Mouse (Mus musculus): Measurements from ENCODE around the gene Gm45208. TPM values are rescaled to one million over a fixed set of nuclear protein-coding genes. Genes with fewer than 3 reads are reported as not detected.

Gene Gm45208
- total and polyA plus RNA-seq, 2 experiments from 2014 or later, result 0.71 TPM; not detected in 1

DNA sequence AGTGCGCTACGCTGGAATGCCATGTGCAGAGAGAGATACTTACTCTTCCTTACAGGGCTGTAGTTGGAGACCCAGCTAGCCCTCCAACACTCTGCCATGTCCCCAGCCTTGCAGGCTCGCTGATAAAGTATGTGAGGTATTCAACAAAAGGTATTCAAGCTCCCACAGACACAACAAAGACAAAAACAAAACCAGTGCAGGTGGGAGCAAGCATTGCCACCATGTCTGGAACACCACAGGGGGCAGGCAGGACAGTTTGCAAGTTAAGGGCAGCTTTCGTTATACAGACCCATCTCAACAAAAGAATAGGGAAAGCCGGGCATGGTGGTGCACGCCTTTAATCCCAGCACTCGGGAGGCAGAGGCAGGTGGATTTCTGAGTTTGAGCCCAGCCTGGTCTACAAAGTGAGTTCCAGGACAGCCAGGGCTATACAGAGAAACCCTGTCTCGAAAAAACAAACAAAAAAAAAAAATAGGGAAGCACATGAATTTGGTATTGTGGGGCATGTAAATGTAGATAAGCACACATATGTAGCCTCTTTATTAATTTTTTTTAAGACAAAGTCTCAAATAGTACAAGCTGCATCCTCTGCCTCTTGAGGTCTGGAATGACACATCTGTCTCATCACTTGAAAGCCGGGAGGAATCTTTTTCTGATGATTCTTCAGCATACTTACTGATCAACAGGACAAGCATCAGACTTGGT lies 53.6 kb downstream of the Gm45208 start:
- no peaks in the 10 kb centered on the region for H3K27me3 ChIP-seq (ENCODE audit: insufficient read depth, low read length)
- WGBS, result 71% methylated on average over 9 of the region's 9 CpGs
- H3K4me2 ChIP-seq (ENCODE audit: low read depth, low read length, poor library complexity, severe bottlenecking), result no peak overlapping the region
- no peak overlapping the region for H3K4me3 ChIP-seq (ENCODE audit: low read depth, low read length)
- H3K27ac ChIP-seq (ENCODE audit: low read depth, low read length), result no peak overlapping the region
- no peak overlapping the region for H3K9ac ChIP-seq (replicated peaks; ENCODE audit: low read length, poor library complexity, severe bottlenecking)
- no peak for DNase-seq (ENCODE audit: low spot score)
- no peak for ATAC-seq (ENCODE audit: low FRiP score)
- TF ChIP-seq CTCF (IDR thresholded peaks at IDR 0.05), result no peak
- H3K36me3 ChIP-seq (ENCODE audit: insufficient read depth, low read length), result peaks cover 4% of the 10 kb centered on the region
- H3K4me1 ChIP-seq (ENCODE audit: insufficient read depth, low read length), result no peaks in the 10 kb centered on the region
- no peaks in the 10 kb centered on the region for H3K9me3 ChIP-seq (ENCODE audit: low read length)

DNA sequence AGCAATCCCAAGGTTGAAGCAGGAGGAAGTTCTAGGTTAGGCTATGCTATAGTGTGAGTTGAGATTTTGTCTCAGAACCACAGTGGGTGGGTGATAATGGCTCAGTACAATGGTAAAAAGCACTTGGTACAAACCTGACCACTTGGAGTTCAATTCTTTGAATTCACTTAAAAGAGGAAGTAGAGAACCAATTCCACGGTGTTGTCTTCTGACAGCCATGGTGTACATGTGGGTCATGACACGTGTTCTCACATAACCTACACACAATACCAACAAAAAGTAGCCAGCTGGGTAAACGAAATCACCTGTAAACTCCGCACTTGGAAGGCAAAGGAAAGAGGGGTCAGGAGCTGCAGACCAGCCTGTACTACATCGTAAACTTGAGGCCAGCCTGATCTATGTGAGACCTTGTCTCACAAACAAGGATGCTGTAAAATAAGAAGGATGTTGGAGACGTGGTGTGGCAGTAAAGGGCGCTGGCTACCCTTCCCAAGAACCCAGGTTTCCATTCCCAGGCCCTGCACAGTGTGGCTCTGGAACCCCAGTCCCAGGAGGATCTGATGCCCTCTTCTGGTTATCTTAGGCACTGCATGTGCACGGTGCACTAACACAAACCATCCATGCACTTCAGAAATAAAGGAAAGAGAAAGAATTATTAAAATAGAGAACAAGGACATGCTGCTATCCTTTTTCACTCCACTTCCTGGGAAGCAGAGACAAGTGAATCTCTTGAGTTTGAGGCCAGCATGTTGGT lies 54.5 kb downstream of the Gm45208 start:
- Histone ChIP-seq H3K4me1 (ENCODE audit: insufficient read depth, low read length) (no peaks in the 10 kb centered on the region), H3K36me3 (ENCODE audit: insufficient read depth, low read length) (peaks cover 2% of the 10 kb centered on the region; the same call in 1 of the 2 replicates), H3K9me3 (ENCODE audit: low read length) (no peaks in the 10 kb centered on the region), H3K4me3 (ENCODE audit: low read depth, low read length) (no peak overlapping the region), H3K4me2 (ENCODE audit: low read depth, low read length, poor library complexity, severe bottlenecking) (no peak overlapping the region), H3K27me3 (ENCODE audit: insufficient read depth, low read length) (no peaks in the 10 kb centered on the region), H3K27ac (ENCODE audit: low read depth, low read length) (no peak overlapping the region), H3K9ac (replicated peaks; ENCODE audit: low read length, poor library complexity, severe bottlenecking) (no peak overlapping the region)
- WGBS, result 48% methylated on average over 8 of the region's 8 CpGs
- ATAC-seq (ENCODE audit: low FRiP score) (0 out of 2 replicates have a peak, but pooled peaks have one; percentile 68), DNase-seq (ENCODE audit: low spot score) (no peak)
- TF ChIP-seq CTCF (IDR thresholded peaks at IDR 0.05), result peak; percentile 78

- H3K9me3 ChIP-seq (ENCODE audit: low read length), result no peaks in the 10 kb centered on the region
- H3K4me1 ChIP-seq (ENCODE audit: insufficient read depth, low read length), result no peaks in the 10 kb centered on the region
- 74% methylated on average over 7 of the region's 7 CpGs for WGBS
- no peaks in the 10 kb centered on the region for H3K27me3 ChIP-seq (ENCODE audit: insufficient read depth, low read length)
- ATAC-seq (ENCODE audit: low FRiP score) (no peak), DNase-seq (ENCODE audit: low spot score) (no peak)
- no peak overlapping the region for H3K4me2 ChIP-seq (ENCODE audit: low read depth, low read length, poor library complexity, severe bottlenecking)
- H3K9ac ChIP-seq (replicated peaks; ENCODE audit: low read length, poor library complexity, severe bottlenecking), result no peak overlapping the region
- H3K36me3 ChIP-seq (ENCODE audit: insufficient read depth, low read length), result peaks cover 2% of the 10 kb centered on the region; the same call in 1 of the 2 replicates
- no peak for TF ChIP-seq CTCF (IDR thresholded peaks at IDR 0.05)
- H3K27ac ChIP-seq (ENCODE audit: low read depth, low read length), result no peak overlapping the region
- H3K4me3 ChIP-seq (ENCODE audit: low read depth, low read length), result no peak overlapping the region
Measured at GRCm38 (mm10) chrX:7778450-7779244, 56.6 kb downstream of the Gm45208 start.

- 31% methylated on average over 3 of the region's 3 CpGs for WGBS
- no peak overlapping the region for H3K4me2 ChIP-seq (ENCODE audit: low read depth, low read length, poor library complexity, severe bottlenecking)
- TF ChIP-seq CTCF (IDR thresholded peaks at IDR 0.05), result no peak
- no peaks in the 10 kb centered on the region for H3K27me3 ChIP-seq (ENCODE audit: insufficient read depth, low read length)
- H3K4me1 ChIP-seq (ENCODE audit: insufficient read depth, low read length), result no peaks in the 10 kb centered on the region
- no peaks in the 10 kb centered on the region for H3K36me3 ChIP-seq (ENCODE audit: insufficient read depth, low read length)
- no peak overlapping the region for H3K4me3 ChIP-seq (ENCODE audit: low read depth, low read length)
- H3K9me3 ChIP-seq (ENCODE audit: low read length), result no peaks in the 10 kb centered on the region
- H3K27ac ChIP-seq (ENCODE audit: low read depth, low read length), result no peak overlapping the region
- DNase-seq (ENCODE audit: low spot score) (no peak), ATAC-seq (ENCODE audit: low FRiP score) (no peak)
- H3K9ac ChIP-seq (replicated peaks; ENCODE audit: low read length, poor library complexity, severe bottlenecking), result no peak overlapping the region
Measured at GRCm38 (mm10) chrX:7779294-7779693, 57.2 kb downstream of the Gm45208 start.

Other genes starting within 250 kb of the Gm45208 start
- gene Foxp3, start 148.6 kb upstream of the Gm45208 start, total RNA-seq (2014; rRNA removed), result 0.16 TPM in 1 of 2 replicates, not detected in the other
- gene Foxp3, start 148.6 kb upstream of the Gm45208 start, polyA plus RNA-seq (2015; fragmentation: Nextera tagmentation; extraction: Ambion mirVana), result 0.30 TPM in 1 of 2 replicates, not detected in the other
- gene Ppp1r3f, start 148.0 kb upstream of the Gm45208 start, total RNA-seq (2014; rRNA removed), result 19.4 and 27.3 TPM in 2 replicates
- 8.4 and 9.4 TPM in 2 replicates for gene Ppp1r3f, start 148.0 kb upstream of the Gm45208 start, polyA plus RNA-seq (2015; fragmentation: Nextera tagmentation; extraction: Ambion mirVana)
- 29.6 and 32.3 TPM in 2 replicates for gene Ccdc22, start 116.7 kb upstream of the Gm45208 start, total RNA-seq (2014; rRNA removed)
- gene Ccdc22, start 116.7 kb upstream of the Gm45208 start, polyA plus RNA-seq (2015; fragmentation: Nextera tagmentation; extraction: Ambion mirVana), result 19.9 and 20.0 TPM in 2 replicates
- gene Cacna1f, start 115.2 kb upstream of the Gm45208 start, total RNA-seq (2014; rRNA removed), result 0.05 and 1.0 TPM in 2 replicates
- gene Cacna1f, start 115.2 kb upstream of the Gm45208 start, polyA plus RNA-seq (2015; fragmentation: Nextera tagmentation; extraction: Ambion mirVana), result 0.16 and 0.20 TPM in 2 replicates
- 431 and 492 TPM in 2 replicates for gene Syp, start 83.8 kb upstream of the Gm45208 start, total RNA-seq (2014; rRNA removed)
- 329 and 360 TPM in 2 replicates for gene Syp, start 83.8 kb upstream of the Gm45208 start, polyA plus RNA-seq (2015; fragmentation: Nextera tagmentation; extraction: Ambion mirVana)
- gene Prickle3, start 65.0 kb upstream of the Gm45208 start, total RNA-seq (2014; rRNA removed), result 0.99 and 1.6 TPM in 2 replicates
- 1.1 and 1.3 TPM in 2 replicates for gene Prickle3, start 65.0 kb upstream of the Gm45208 start, polyA plus RNA-seq (2015; fragmentation: Nextera tagmentation; extraction: Ambion mirVana)
- 9.1 and 16.4 TPM in 2 replicates for gene Plp2, start 50.9 kb upstream of the Gm45208 start, total RNA-seq (2014; rRNA removed)
- gene Plp2, start 50.9 kb upstream of the Gm45208 start, polyA plus RNA-seq (2015; fragmentation: Nextera tagmentation; extraction: Ambion mirVana), result 18.9 and 20.0 TPM in 2 replicates
- gene Magix, start 41.0 kb upstream of the Gm45208 start, total RNA-seq (2014; rRNA removed), result not detected in 2 replicates
- gene Magix, start 41.0 kb upstream of the Gm45208 start, polyA plus RNA-seq (2015; fragmentation: Nextera tagmentation; extraction: Ambion mirVana), result 0.07 and 0.13 TPM in 2 replicates
- 11.9 and 25.1 TPM in 2 replicates for gene Gpkow, start 25.1 kb upstream of the Gm45208 start, total RNA-seq (2014; rRNA removed)
- gene Gpkow, start 25.1 kb upstream of the Gm45208 start, polyA plus RNA-seq (2015; fragmentation: Nextera tagmentation; extraction: Ambion mirVana), result 41.6 and 42.3 TPM in 2 replicates
- 34.6 and 42.0 TPM in 2 replicates for gene Wdr45, start 7.9 kb upstream of the Gm45208 start, total RNA-seq (2014; rRNA removed)
- gene Wdr45, start 7.9 kb upstream of the Gm45208 start, polyA plus RNA-seq (2015; fragmentation: Nextera tagmentation; extraction: Ambion mirVana), result 27.2 and 30.5 TPM in 2 replicates
- gene Praf2, start 6.2 kb downstream of the Gm45208 start, total RNA-seq (2014; rRNA removed), result 110 and 134 TPM in 2 replicates
- gene Praf2, start 6.2 kb downstream of the Gm45208 start, polyA plus RNA-seq (2015; fragmentation: Nextera tagmentation; extraction: Ambion mirVana), result 136 and 146 TPM in 2 replicates
- 272 and 352 TPM in 2 replicates for gene Ccdc120, start 28.7 kb downstream of the Gm45208 start, total RNA-seq (2014; rRNA removed)
- gene Ccdc120, start 28.7 kb downstream of the Gm45208 start, polyA plus RNA-seq (2015; fragmentation: Nextera tagmentation; extraction: Ambion mirVana), result 64.9 and 71.6 TPM in 2 replicates
- gene Tfe3, start 40.3 kb downstream of the Gm45208 start, total RNA-seq (2014; rRNA removed), result 21.0 and 22.3 TPM in 2 replicates
- gene Tfe3, start 40.3 kb downstream of the Gm45208 start, polyA plus RNA-seq (2015; fragmentation: Nextera tagmentation; extraction: Ambion mirVana), result 20.0 and 21.0 TPM in 2 replicates
- gene Gripap1, start 67.5 kb downstream of the Gm45208 start, total RNA-seq (2014; rRNA removed), result 27.2 and 36.3 TPM in 2 replicates
- 63.9 and 68.4 TPM in 2 replicates for gene Gripap1, start 67.5 kb downstream of the Gm45208 start, polyA plus RNA-seq (2015; fragmentation: Nextera tagmentation; extraction: Ambion mirVana)
- gene Kcnd1, start 100.0 kb downstream of the Gm45208 start, total RNA-seq (2014; rRNA removed), result 3.1 and 5.2 TPM in 2 replicates
- 4.6 and 5.3 TPM in 2 replicates for gene Kcnd1, start 100.0 kb downstream of the Gm45208 start, polyA plus RNA-seq (2015; fragmentation: Nextera tagmentation; extraction: Ambion mirVana)
- 61.2 and 68.3 TPM in 2 replicates for gene Otud5, start 119.1 kb downstream of the Gm45208 start, total RNA-seq (2014; rRNA removed)
- gene Otud5, start 119.1 kb downstream of the Gm45208 start, polyA plus RNA-seq (2015; fragmentation: Nextera tagmentation; extraction: Ambion mirVana), result 37.0 and 39.6 TPM in 2 replicates
- 12.7 and 17.4 TPM in 2 replicates for gene Pim2, start 156.0 kb downstream of the Gm45208 start, total RNA-seq (2014; rRNA removed)
- 20.4 and 20.9 TPM in 2 replicates for gene Pim2, start 156.0 kb downstream of the Gm45208 start, polyA plus RNA-seq (2015; fragmentation: Nextera tagmentation; extraction: Ambion mirVana)
- gene Slc35a2, start 161.8 kb downstream of the Gm45208 start, total RNA-seq (2014; rRNA removed), result 50.2 and 67.0 TPM in 2 replicates
- gene Slc35a2, start 161.8 kb downstream of the Gm45208 start, polyA plus RNA-seq (2015; fragmentation: Nextera tagmentation; extraction: Ambion mirVana), result 42.9 and 46.2 TPM in 2 replicates
- 136 and 143 TPM in 2 replicates for gene Pqbp1, start 177.0 kb downstream of the Gm45208 start, total RNA-seq (2014; rRNA removed)
- 232 and 234 TPM in 2 replicates for gene Pqbp1, start 177.0 kb downstream of the Gm45208 start, polyA plus RNA-seq (2015; fragmentation: Nextera tagmentation; extraction: Ambion mirVana)
- gene Timm17b, start 177.1 kb downstream of the Gm45208 start, total RNA-seq (2014; rRNA removed), result 42.6 and 43.4 TPM in 2 replicates
- gene Timm17b, start 177.1 kb downstream of the Gm45208 start, polyA plus RNA-seq (2015; fragmentation: Nextera tagmentation; extraction: Ambion mirVana), result 141 and 145 TPM in 2 replicates
- gene Gm10491, start 185.6 kb downstream of the Gm45208 start, total RNA-seq (2014; rRNA removed), result not detected in 2 replicates
- not detected in 2 replicates for gene Gm10491, start 185.6 kb downstream of the Gm45208 start, polyA plus RNA-seq (2015; fragmentation: Nextera tagmentation; extraction: Ambion mirVana)
- not detected in 2 replicates for gene Gm10490, start 187.3 kb downstream of the Gm45208 start, total RNA-seq (2014; rRNA removed)
- gene Gm10490, start 187.3 kb downstream of the Gm45208 start, polyA plus RNA-seq (2015; fragmentation: Nextera tagmentation; extraction: Ambion mirVana), result not detected in 2 replicates
- gene Pcsk1n, start 197.6 kb downstream of the Gm45208 start, total RNA-seq (2014; rRNA removed), result 111 and 161 TPM in 2 replicates
- 534 and 561 TPM in 2 replicates for gene Pcsk1n, start 197.6 kb downstream of the Gm45208 start, polyA plus RNA-seq (2015; fragmentation: Nextera tagmentation; extraction: Ambion mirVana)
- gene Eras, start 206.4 kb downstream of the Gm45208 start, total RNA-seq (2014; rRNA removed), result not detected in 2 replicates
- not detected in 2 replicates for gene Eras, start 206.4 kb downstream of the Gm45208 start, polyA plus RNA-seq (2015; fragmentation: Nextera tagmentation; extraction: Ambion mirVana)
- gene Hdac6, start 225.6 kb downstream of the Gm45208 start, total RNA-seq (2014; rRNA removed), result 103 and 111 TPM in 2 replicates
- gene Hdac6, start 225.6 kb downstream of the Gm45208 start, polyA plus RNA-seq (2015; fragmentation: Nextera tagmentation; extraction: Ambion mirVana), result 65.5 and 68.3 TPM in 2 replicates

Data from midbrain, postnatal 0 days (tissue).